Mouse (Mus musculus) cerebellum, adult 2 months (tissue): Measurements from ENCODE around the gene Nedd8. TPM values are rescaled to one million over a fixed set of nuclear protein-coding genes. Genes with fewer than 3 reads are reported as not detected.

ENCODE experiments used
- DNase-seq, 2 experiments: peaks; one replicate each; pipeline ENCODE4 v3.0.0; 2021
- H3K27ac ChIP-seq: fragments of 200-500 bp; 2 replicates; pipeline ENCODE4 v1.5.1; 2012; ENCODE audit warnings: low read length, control low read depth, inconsistent platforms; ENCODE audit not compliant: insufficient read depth
- H3K27me3 ChIP-seq: fragments of 200-500 bp; 2 replicates; pipeline ENCODE4 v1.6.1; 2012; ENCODE audit warnings: inconsistent platforms, mild to moderate bottlenecking, low read length, moderate library complexity; ENCODE audit not compliant: control insufficient read depth, insufficient read depth
- H3K4me1 ChIP-seq: fragments of 200-500 bp; 2 replicates; pipeline ENCODE4 v1.6.1; 2011; ENCODE audit warnings: low read length; ENCODE audit not compliant: control insufficient read depth, insufficient read depth
- H3K4me3 ChIP-seq: fragments of 200-500 bp; replicated peaks from 2 replicates; pipeline ENCODE3; 2011; ENCODE audit warnings: mild to moderate bottlenecking, low read depth, low read length, control low read depth; ENCODE audit not compliant: insufficient read depth
- CTCF ChIP-seq: fragments of 200-500 bp; IDR thresholded peaks from 2 replicates; pipeline ENCODE4 v1.5.1; 2011; ENCODE audit warnings: low read depth, mild to moderate bottlenecking, control low read depth, low read length, moderate library complexity, borderline replicate concordance; ENCODE audit not compliant: insufficient read depth
- POLR2A ChIP-seq: fragments of 200-500 bp; IDR thresholded peaks from 2 replicates; pipeline ENCODE4 v1.6.1; 2011; ENCODE audit warnings: low read length, control low read depth, borderline replicate concordance; ENCODE audit not compliant: insufficient read depth
- WGBS: fragments of 180-500 bp; shearing (Covaris S2); methylation state at CpG from one replicate; pipeline ENCODE4 v1.1.7; 2018; 5-methylcytosine and 5-hydroxymethylcytosine counted together
- polyA plus RNA-seq: library from polyadenylated mRNA; depleted of rRNA; stranded (reverse); fragments of >200 nt; gene quantifications from 2 replicates; pipeline ENCODE4 v1.2.3, GENCODE M21; 2012

Gene Nedd8
- polyA plus RNA-seq, 1 experiment, result 434 TPM

DNA sequence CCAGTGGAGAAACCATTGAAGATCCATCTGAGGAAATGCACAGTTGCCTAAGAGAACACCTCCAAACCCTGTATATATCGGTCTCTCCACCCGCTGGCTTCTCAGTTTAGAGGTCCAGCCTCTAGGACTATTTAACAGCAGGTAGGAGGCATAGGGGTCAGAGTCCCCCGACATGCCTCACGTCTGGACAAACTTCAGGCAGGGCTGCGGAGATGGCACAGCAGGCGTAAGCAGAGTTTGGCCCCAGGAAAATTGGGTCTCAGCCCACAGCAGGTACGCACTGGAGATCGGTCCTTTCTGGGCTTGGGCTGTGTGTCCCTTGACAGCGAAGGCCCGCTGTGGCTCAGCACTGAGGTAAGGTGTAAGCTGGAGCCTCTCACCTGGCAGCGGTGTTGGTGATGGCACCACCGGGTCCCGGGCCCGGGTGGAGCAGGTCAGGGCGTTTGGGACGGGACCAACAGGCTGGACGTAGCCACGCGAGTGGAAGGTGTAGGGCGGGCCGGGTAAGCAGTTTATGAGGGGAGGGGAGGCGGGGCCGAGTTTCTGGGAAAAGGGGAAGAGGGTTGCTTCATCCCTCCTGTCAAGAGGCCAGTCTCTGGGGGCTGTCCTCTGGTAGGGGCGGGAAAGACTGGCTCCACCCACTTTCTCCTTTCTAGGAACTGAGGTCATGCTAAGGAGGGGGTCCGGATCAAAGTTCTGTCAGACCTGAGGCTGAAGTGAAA, 41.2 kb upstream of the Nedd8 start:
- no peak overlapping the region for H3K27ac ChIP-seq
- WGBS, result 16% methylated on average over 25 of the region's 25 CpGs
- TF ChIP-seq POLR2A (no peak), CTCF (no peak)
- no peaks in the 10 kb centered on the region for H3K4me1 ChIP-seq
- H3K4me3 ChIP-seq, result no peak overlapping the region
- H3K27me3 ChIP-seq, result no peaks in the 10 kb centered on the region
- DNase-seq, result no peak

DNA sequence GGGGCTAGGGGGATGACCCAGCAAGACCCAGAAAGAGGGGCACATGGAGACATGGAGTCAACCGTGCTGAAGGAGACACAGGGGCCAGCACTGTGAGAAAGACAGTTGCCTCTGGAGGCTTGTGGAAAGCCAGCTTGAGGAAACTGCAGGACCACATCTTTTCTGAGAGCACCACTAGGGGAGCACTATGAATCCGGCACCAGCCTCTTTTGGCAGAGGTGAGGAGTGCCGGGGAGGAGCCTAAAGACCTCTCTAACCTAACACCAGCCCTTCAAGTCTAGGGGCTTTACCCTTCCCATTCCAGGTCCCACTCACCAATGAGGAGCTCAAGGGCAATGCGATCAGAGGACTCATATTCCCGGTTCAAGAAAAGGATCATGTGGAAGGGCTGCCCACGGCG, 39.9 kb upstream of the Nedd8 start:
- 77% methylated on average over 7 of the region's 7 CpGs for WGBS
- H3K27me3 ChIP-seq, result no peaks in the 10 kb centered on the region
- no peak overlapping the region for H3K4me3 ChIP-seq
- DNase-seq, result no peak
- H3K27ac ChIP-seq, result no peak overlapping the region
- TF ChIP-seq POLR2A (no peak), CTCF (no peak)
- no peaks in the 10 kb centered on the region for H3K4me1 ChIP-seq

DNA sequence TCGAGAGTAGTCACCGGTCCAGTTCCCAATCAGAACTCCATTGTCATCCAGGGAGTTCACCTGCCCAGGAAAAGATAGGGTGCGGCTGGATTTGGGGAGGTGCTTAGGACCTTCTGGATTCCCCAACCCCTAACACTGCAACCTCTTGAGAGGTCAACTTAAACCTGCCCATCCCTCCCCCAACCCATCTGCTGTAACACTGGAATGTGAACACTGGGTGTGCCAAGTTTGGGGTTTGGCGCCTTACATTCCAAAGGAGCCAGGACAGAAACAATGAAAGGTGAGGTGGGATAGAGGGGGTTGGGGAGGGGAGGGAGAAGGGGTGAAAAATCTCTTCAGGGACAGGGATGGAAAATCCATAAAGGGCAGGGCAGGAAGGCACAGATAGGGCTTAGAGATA, 37.6 kb upstream of the Nedd8 start:
- DNase-seq, result no peak
- Histone ChIP-seq H3K4me3 (no peak overlapping the region), H3K27ac (no peak overlapping the region), H3K4me1 (no peaks in the 10 kb centered on the region), H3K27me3 (no peaks in the 10 kb centered on the region)
- TF ChIP-seq CTCF (no peak), POLR2A (no peak)
- 85% methylated on average over 4 of the region's 4 CpGs for WGBS

DNA sequence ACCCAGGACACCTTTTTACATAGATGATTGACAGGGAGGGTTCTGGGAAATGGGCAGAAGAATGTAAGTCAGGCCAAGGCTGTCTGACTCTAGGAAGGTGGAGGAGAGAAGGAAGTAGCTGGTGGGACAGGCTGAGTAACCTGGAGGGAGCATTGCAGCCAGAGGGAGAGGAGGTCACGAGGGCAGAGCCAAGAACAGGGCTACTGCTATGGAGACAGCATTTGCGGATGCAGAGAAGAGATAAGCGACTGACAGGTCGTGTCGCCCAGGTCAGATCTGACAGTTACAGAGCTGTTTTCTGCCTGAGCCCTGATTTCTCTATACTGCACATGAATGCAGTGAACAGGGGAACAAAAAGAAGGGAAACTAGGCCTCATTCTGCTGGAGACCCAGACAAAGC, 35.5 kb upstream of the Nedd8 start:
- Histone ChIP-seq H3K4me3 (no peak overlapping the region), H3K27me3 (no peaks in the 10 kb centered on the region), H3K27ac (no peak overlapping the region), H3K4me1 (no peaks in the 10 kb centered on the region)
- TF ChIP-seq POLR2A (no peak), CTCF (no peak)
- 90% methylated on average over 5 of the region's 5 CpGs for WGBS
- DNase-seq, result no peak

DNA sequence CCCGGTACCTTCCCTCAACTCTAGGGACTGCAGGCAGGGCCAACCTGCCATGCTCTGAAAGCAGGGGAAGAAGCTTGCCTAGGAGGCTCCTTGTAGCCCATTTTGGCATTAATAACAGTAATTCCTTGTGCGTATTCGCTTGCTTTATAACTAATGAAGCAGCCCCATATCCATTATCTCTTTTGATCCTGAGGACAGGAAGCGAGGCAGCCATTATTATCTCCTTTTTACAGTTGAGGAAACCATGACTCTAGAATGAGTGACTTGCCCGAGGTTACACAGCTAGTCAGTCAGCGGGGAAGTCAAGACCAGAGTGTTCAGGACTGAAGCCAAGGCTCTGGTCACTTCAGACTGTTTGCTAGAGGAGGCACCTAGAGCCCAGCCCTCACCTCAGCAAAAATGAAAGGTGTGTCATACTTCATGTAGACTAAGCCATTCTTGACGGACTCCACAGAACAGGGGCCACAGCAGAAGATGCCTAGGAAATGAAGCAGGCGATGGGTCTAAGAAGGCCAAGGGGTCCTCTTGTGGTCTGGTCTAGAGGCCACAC, 34.2 kb upstream of the Nedd8 start:
- Histone ChIP-seq H3K27ac (no peak overlapping the region), H3K27me3 (no peaks in the 10 kb centered on the region), H3K4me3 (no peak overlapping the region), H3K4me1 (no peaks in the 10 kb centered on the region)
- TF ChIP-seq POLR2A, result no peak
- no peak for TF ChIP-seq CTCF
- DNase-seq, result no peak
- WGBS, result 90% methylated on average over 8 of the region's 8 CpGs

DNA sequence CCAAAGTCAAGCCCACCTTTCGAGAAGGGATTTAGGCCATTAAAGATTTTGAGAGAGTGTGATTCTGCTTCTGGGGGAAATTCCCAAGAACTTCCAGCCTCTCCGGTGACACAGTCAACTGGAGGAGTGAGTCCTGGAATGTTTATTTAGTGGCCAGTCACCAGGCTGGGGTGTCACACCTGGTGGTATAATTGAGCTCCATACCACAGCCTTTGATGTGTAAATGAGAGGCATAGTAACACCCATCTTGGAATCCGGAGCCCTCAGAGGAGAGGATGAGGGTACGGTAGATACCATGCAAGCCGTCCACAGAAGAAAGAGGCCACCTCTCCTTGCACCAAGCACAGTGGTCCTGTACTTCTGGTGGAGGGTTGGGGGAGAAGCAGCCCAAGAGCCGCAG, 30.8 kb upstream of the Nedd8 start:
- 71% methylated on average over 6 of the region's 6 CpGs for WGBS
- TF ChIP-seq CTCF (no peak), POLR2A (no peak)
- H3K4me3 ChIP-seq, result no peak overlapping the region
- H3K27ac ChIP-seq, result no peak overlapping the region
- H3K4me1 ChIP-seq, result no peaks in the 10 kb centered on the region
- no peaks in the 10 kb centered on the region for H3K27me3 ChIP-seq
- no peak for DNase-seq

DNA sequence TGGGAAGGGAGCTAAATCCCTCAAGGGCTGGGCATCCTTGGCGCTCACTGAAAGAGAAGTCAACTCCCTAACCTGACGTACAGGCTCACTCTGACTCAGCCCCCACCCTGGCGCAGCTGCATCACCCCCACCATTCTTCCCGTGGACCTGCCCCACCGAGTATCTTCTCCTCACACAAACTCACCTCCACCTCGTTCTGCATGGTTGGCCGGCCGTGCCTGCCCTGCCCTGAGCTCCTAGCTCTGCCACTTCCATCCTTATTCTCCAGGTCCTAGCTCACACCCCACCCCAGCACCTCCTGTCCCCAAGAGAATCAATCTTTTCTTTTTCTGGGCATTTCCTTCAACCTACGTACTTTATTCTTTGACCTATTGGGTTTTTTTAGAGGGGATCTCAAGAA, 29.2 kb upstream of the Nedd8 start:
- Histone ChIP-seq H3K4me1 (no peaks in the 10 kb centered on the region), H3K27ac (no peak overlapping the region), H3K4me3 (no peak overlapping the region), H3K27me3 (no peaks in the 10 kb centered on the region)
- no peak for TF ChIP-seq CTCF
- no peak for TF ChIP-seq POLR2A
- 56% methylated on average over 9 of the region's 9 CpGs for WGBS
- DNase-seq, result no peak

DNA sequence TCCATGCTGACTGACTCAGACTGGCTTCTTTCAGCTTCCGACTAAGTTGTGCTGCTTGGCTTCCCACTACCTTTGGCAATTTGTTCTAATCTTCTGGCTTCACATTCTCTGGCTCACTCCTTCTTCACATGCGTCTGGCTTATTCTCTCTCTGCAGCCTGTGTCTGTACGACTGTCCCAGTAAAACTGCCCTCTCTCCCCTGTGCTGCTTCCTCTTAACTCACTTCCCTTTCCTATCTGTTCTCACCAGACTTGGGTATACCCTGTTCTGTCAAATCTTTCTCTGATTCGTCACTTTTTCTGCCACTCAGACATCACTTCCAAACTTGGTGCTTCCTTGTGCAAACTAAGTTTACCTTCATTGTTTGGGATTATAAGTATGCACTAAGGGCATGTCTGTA, 25.3 kb upstream of the Nedd8 start:
- no peak for DNase-seq
- TF ChIP-seq CTCF (no peak), POLR2A (no peak)
- Histone ChIP-seq H3K4me1 (no peaks in the 10 kb centered on the region), H3K27me3 (no peaks in the 10 kb centered on the region), H3K27ac (no peak overlapping the region), H3K4me3 (no peak overlapping the region)
- WGBS, result 69% methylated on average over 4 of the region's 4 CpGs
